Mouse (Mus musculus) left cerebral cortex, adult 2 months (tissue): ENCODE data around the gene Rasal3. TPM values are rescaled to one million over a fixed set of nuclear protein-coding genes. Genes with fewer than 3 reads are reported as not detected.

ENCODE experiments used
- DNase-seq, 2 experiments: peaks; one replicate each; pipeline ENCODE4 v3.0.0; 2021 to 2022; ENCODE audit warnings: low spot score in 2 of 2, mixed read lengths in 1 of 2; ENCODE audit errors: extremely low spot score in 1 of 2
- H3K27ac ChIP-seq: fragments of 200-600 bp; 2 replicates; pipeline ENCODE4 v1.8.1; 2022
- H3K4me3 ChIP-seq: fragments of 200-600 bp; 2 replicates; pipeline ENCODE4 v1.8.1; 2022
- CTCF ChIP-seq: fragments of 200-600 bp; IDR thresholded peaks from 2 replicates; pipeline ENCODE4 v1.8.1; 2022; ENCODE audit warnings: antibody characterized with exemption, mild to moderate bottlenecking, moderate library complexity
- intact Hi-C: fragments of 180-260 bp; cut with DNase I; formaldehyde crosslinking; loops from one replicate; pipeline ENCODE4 v1.15.1; 2025
- long read RNA-seq, 2 experiments: library from polyadenylated mRNA; stranded (forward); transcript quantifications; one replicate each; pipeline ENCODE4 v2.0.0; 2021; ENCODE audit warnings: borderline mapping rate in 2 of 2
- total RNA-seq, 2 experiments: library from RNA; stranded (reverse); gene quantifications; 2 replicates each; pipeline ENCODE4 v1.2.3; 2021

Gene Rasal3
- total RNA-seq: 1 to 10 TPM; 3.8 to 5.2 TPM
- long read RNA-seq, experiment 1, partial matches to known transcripts: 1 of 5 reads
- long read RNA-seq, experiment 1, other reads (novel, unspliced or antisense): 3 of 5 reads
- long read RNA-seq, experiment 2, partial matches to known transcripts: 0 of 9 reads
- long read RNA-seq, experiment 2, other reads (novel, unspliced or antisense): 7 of 9 reads

GRCm38 (mm10) chr17:32403417-32403816 lies at the start of gene Rasal3:
TSS of gene Rasal3 (minus strand) at chr17:32403583.
- intact Hi-C loops: no loop called here

DNA sequence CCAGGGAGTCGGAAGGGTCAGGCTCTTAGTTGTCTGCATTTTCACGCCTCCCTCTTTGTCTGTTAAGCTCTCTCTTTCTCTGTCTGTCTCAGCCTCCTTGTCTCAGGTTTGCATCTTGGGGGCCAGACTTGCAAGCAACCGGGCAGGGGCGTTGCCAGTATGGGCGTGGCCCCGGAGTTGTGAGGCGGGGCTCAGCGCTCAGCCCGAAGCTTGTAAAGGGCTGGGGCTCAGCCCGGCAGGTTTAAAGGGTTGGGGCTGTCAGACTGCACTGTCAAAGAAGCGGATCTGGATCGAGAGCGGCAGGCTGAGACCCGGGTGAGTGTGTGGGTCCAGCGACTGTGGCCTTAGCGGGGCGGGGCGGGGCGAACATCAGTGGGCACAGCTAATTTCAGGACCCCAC lies 49.1 kb upstream of the Rasal3 start, which contains the start of gene Cyp4f39:
TSS of gene Cyp4f39 (plus strand) at position 242 of the 400 bp plus-strand sequence.
- TF ChIP-seq CTCF: no peak
- no peak within 1 kb of the TSS for H3K27ac ChIP-seq
- intact Hi-C loops: no loop called here
- no peak for DNase-seq
- H3K4me3 ChIP-seq: no peak within 1 kb of the TSS

More at GRCm38 (mm10) chr17:32403417-32403816, at the start of gene Rasal3:
- no peak for DNase-seq
- Histone ChIP-seq H3K4me3 (0 out of 2 replicates have a peak within 1 kb of the TSS, but pooled peaks have one; percentile 7), H3K27ac (no peak within 1 kb of the TSS)
- TF ChIP-seq CTCF: no peak

GRCm38 (mm10) chr17:32450844-32451537 lies 47.6 kb upstream of the Rasal3 start:
- DNase-seq: no peak
- no peak overlapping the region for H3K27ac ChIP-seq
- H3K4me3 ChIP-seq: no peak overlapping the region
- no peak for TF ChIP-seq CTCF
- intact Hi-C loops: no loop called here

DNA sequence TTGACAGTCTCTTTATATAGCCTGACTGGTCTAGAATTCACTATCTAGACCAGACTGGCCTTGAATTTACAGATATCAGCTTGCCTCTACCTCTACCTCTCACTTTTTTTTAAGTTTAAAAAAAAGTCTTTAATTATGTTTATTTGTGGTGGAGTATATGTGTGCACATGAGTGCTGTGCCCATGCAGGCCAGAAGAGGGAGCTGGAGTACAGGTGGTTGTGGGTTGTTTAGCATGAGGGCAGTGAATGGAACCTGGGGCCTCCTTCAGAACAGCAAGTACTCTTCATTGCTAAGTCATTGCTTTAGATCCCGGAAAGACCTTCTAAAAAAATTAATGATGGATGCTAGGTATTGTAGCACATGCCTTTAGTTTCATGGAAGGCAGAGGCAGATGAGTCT lies 45.7 kb upstream of the Rasal3 start:
- H3K27ac ChIP-seq: no peak overlapping the region
- no peak; the same call in 1 of the 2 replicates for TF ChIP-seq CTCF
- no peak overlapping the region for H3K4me3 ChIP-seq
- no peak for DNase-seq
- intact Hi-C loops: no loop called here

DNA sequence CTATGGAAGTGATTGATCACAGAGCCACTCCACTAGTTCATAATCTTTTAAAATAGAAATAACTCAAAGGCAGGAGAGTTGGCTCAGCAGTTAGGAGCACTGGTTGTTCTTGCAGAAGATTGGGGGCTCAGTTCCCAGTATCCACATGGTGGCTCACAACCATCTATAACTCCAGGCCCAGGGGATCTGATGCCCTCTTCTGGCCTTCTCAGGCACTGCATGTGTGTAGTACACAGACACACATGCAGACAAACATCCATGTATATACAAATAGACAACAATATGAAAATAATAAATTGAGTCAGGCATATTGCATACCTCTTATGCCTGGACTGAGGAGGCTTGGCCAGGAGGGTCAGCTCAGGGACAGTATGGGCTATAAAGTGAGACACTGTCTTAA lies 43.8 kb upstream of the Rasal3 start:
- intact Hi-C loops: no loop called here
- no peak; the same call in 1 of the 2 replicates for TF ChIP-seq CTCF
- Histone ChIP-seq H3K4me3 (no peak overlapping the region), H3K27ac (no peak overlapping the region)
- no peak for DNase-seq

GRCm38 (mm10) chr17:32445016-32445415 lies 41.6 kb upstream of the Rasal3 start:
- no peak for DNase-seq
- TF ChIP-seq CTCF: no peak
- Histone ChIP-seq H3K4me3 (no peak overlapping the region), H3K27ac (no peak overlapping the region)
- intact Hi-C loops: no loop called here

- no peak for TF ChIP-seq CTCF
- intact Hi-C loops: no loop called here
Observed at GRCm38 (mm10) chr17:32443245-32443644, 39.9 kb upstream of the Rasal3 start.

GRCm38 (mm10) chr17:32437106-32437505 lies 33.7 kb upstream of the Rasal3 start:
- no peak for DNase-seq
- intact Hi-C loops: no loop called here
- TF ChIP-seq CTCF: no peak
- Histone ChIP-seq H3K4me3 (no peak overlapping the region), H3K27ac (no peak overlapping the region)

More at GRCm38 (mm10) chr17:32443245-32443644, 39.9 kb upstream of the Rasal3 start:
- Histone ChIP-seq H3K27ac (no peak overlapping the region), H3K4me3 (no peak overlapping the region)
- DNase-seq: no peak

DNA sequence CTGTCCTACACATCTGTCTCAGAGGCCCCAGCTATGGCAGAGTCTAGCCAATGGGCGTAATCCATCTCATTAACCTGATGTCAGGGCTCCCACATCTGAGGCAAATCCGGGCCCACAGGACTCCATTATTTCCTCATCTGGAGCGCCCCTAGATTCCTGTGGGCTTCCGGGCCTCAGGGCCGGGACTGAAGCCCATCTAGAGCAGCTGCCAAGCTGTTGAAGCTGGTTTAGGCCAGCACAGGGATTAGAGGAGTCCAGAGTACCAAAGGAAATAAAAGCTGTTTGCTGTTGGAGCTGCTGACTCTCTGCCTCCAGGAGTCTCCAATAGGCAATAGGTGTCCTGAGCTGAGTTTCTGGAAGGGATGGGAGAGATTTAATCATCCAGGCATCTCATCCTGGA lies 31.8 kb upstream of the Rasal3 start:
- no peak for DNase-seq
- intact Hi-C loops: no loop called here
- no peak overlapping the region for H3K27ac ChIP-seq
- no peak for TF ChIP-seq CTCF
- H3K4me3 ChIP-seq: no peak overlapping the region

DNA sequence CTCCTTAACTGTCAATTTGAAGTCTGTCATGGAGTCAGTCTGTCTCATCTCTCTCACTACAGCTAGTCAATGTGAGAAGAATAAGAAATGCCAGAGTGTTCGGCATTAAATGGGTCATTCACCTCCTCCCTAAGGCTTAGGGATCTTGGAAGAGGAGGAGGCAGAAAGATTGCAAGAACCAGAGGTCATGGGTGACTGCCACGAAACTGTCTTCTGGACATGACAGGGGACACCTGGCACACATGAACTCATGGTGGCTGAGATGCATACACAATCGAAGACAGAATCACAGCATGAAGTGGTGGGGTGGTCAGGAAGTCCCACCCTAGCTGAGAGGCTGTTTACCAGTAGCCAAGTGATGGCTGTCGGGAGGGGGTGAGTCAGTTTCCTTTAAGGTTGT lies 30.9 kb upstream of the Rasal3 start:
- Histone ChIP-seq H3K27ac (no peak overlapping the region), H3K4me3 (no peak overlapping the region)
- TF ChIP-seq CTCF: no peak
- intact Hi-C loops: loop anchor here (5.0 kb wide), 1 partner anchor 58 kb away; no protein-coding TSS in a partner anchor
- DNase-seq: no peak

DNA sequence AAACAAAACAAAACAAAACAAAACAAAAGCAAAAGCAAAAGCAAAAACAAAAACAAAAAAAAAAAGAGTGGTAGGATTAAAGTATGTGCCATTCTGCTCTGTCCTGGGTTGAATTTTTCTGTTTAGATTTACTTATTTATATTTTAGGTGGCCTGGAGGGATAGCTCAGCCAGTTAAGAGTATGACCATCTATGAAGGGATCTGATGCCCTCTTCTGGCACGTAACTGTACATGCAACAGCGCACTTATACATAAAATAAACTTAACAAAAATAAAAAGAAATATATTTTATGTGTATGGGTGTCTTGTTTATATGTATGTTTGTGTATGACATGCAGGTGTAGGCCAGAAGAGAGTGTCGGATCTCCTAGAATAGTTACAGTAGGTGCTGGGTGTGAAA lies 28.6 kb upstream of the Rasal3 start:
- no peak for DNase-seq
- intact Hi-C loops: loop anchor here (2.0 to 5.0 kb wide), 3 partner anchors 45 to 83 kb away; no protein-coding TSS in a partner anchor
- no peak overlapping the region for H3K27ac ChIP-seq
- no peak overlapping the region for H3K4me3 ChIP-seq
- TF ChIP-seq CTCF: peak; percentile 60

- DNase-seq: no peak
- Histone ChIP-seq H3K27ac (no peak overlapping the region), H3K4me3 (no peak overlapping the region)
- no peak for TF ChIP-seq CTCF
- intact Hi-C loops: no loop called here
Observed at GRCm38 (mm10) chr17:32426610-32427009, 23.2 kb upstream of the Rasal3 start.
